Mouse (Mus musculus): ENCODE results near the gene Mertk. TPM values are rescaled to one million over a fixed set of nuclear protein-coding genes. Genes with fewer than 3 reads are reported as not detected.

Mertk gene
- polyA plus RNA-seq, 1 experiment from 2014 or later: 0.62 TPM

DNA sequence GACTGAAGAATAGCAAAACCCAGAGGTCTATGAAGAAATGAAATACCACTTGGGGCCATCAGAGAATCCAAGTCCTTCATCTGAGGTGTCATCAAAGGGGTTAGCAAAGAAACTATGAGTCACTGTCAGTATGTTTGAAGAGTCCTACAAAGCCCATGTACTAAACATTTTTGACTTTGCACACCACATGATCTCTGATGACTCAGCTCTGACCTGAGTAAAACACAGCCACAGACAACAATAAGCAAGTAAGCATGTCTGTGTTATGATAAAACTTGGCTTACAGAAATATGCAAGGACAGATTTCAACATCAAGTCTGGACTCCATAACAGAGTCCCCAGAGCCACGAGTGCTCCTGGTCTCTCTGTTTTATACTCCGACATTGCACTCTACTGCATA is 134.3 kb downstream of the Mertk start:
- no peak overlapping the region for H3K9ac ChIP-seq (ENCODE audit: low read length)
- WGBS: 95% methylated on average over 2 of the region's 2 CpGs
- H3K4me1 ChIP-seq (ENCODE audit: control insufficient read depth, insufficient read depth, low read length): no peaks in the 10 kb centered on the region
- no peak overlapping the region for H3K4me3 ChIP-seq (ENCODE audit: low read depth, low read length)
- no peaks in the 10 kb centered on the region for H3K27me3 ChIP-seq (replicated peaks; ENCODE audit: control insufficient read depth, insufficient read depth, low read length)
- no peak overlapping the region for H3K27ac ChIP-seq (ENCODE audit: low read depth, low read length)
- DNase-seq (ENCODE audit: low spot score): no peak
- H3K36me3 ChIP-seq (ENCODE audit: control insufficient read depth, insufficient read depth, low read length): peaks cover 91% of the 10 kb centered on the region
- no peak for ATAC-seq
- no peak overlapping the region for H3K4me2 ChIP-seq (ENCODE audit: low read length)
- no peaks in the 10 kb centered on the region for H3K9me3 ChIP-seq (replicated peaks; ENCODE audit: control insufficient read depth, low read length)

DNA sequence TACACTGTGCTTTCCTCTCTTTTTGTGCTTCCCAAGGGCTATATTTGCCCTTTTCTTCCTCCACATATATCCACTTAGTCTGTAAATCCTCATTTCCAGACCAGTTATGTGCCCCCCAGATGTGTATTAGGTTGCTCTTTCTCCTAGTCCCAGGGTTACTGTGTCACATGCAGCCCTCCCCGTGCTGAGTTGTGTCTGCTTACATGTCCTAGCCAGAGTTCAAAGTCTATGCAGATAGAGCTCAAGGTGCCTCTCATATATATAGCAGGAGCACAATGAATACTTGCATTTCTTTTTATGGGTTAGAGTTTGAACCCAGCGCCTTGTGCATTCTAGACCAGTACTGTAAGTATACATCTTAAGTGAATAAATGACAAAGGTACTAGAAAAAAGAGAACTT is 134.7 kb downstream of the Mertk start:
- Histone ChIP-seq H3K9me3 (replicated peaks; ENCODE audit: control insufficient read depth, low read length) (no peaks in the 10 kb centered on the region), H3K27me3 (replicated peaks; ENCODE audit: control insufficient read depth, insufficient read depth, low read length) (no peaks in the 10 kb centered on the region), H3K4me2 (ENCODE audit: low read length) (no peak overlapping the region), H3K4me3 (ENCODE audit: low read depth, low read length) (no peak overlapping the region), H3K36me3 (ENCODE audit: control insufficient read depth, insufficient read depth, low read length) (peaks cover 88% of the 10 kb centered on the region), H3K4me1 (ENCODE audit: control insufficient read depth, insufficient read depth, low read length) (no peaks in the 10 kb centered on the region), H3K9ac (ENCODE audit: low read length) (no peak overlapping the region), H3K27ac (ENCODE audit: low read depth, low read length) (no peak overlapping the region)
- DNase-seq (ENCODE audit: low spot score): no peak
- no peak for ATAC-seq
- 96% methylated on average over 2 of the region's 2 CpGs for WGBS

GRCm38 (mm10) chr2:128837531-128837930 is 138.8 kb downstream of the Mertk start:
- 95% methylated on average over 8 of the region's 8 CpGs for WGBS
- Histone ChIP-seq H3K36me3 (ENCODE audit: control insufficient read depth, insufficient read depth, low read length) (peaks cover 76% of the 10 kb centered on the region), H3K27me3 (replicated peaks; ENCODE audit: control insufficient read depth, insufficient read depth, low read length) (no peaks in the 10 kb centered on the region), H3K4me1 (ENCODE audit: control insufficient read depth, insufficient read depth, low read length) (no peaks in the 10 kb centered on the region), H3K9me3 (replicated peaks; ENCODE audit: control insufficient read depth, low read length) (no peaks in the 10 kb centered on the region), H3K27ac (ENCODE audit: low read depth, low read length) (no peak overlapping the region), H3K4me2 (ENCODE audit: low read length) (no peak overlapping the region), H3K9ac (ENCODE audit: low read length) (no peak overlapping the region), H3K4me3 (ENCODE audit: low read depth, low read length) (no peak overlapping the region)
- DNase-seq (ENCODE audit: low spot score): no peak
- no peak for ATAC-seq

DNA sequence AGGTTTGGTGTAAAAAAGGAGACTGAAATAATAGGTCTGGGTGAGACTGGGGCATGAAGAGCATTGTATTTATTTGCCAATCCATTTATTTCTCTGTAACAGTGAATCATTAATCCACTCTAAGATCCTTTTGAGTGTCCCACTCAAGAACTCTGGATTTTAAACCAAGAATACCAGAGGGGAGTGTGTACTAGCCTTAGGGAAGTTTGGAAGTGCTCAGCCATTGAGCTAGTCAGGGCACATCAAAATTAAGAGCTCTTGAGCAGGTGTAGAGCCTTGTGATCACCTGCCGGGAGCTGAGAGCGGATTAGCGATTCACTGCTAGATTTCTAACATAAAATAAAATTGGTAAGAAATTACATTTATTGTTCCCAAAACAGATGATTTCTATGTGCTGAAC is 139.9 kb downstream of the Mertk start:
- Histone ChIP-seq H3K9ac (ENCODE audit: low read length) (no peak overlapping the region), H3K4me3 (ENCODE audit: low read depth, low read length) (no peak overlapping the region), H3K27me3 (replicated peaks; ENCODE audit: control insufficient read depth, insufficient read depth, low read length) (no peaks in the 10 kb centered on the region), H3K36me3 (ENCODE audit: control insufficient read depth, insufficient read depth, low read length) (peaks cover 75% of the 10 kb centered on the region), H3K4me1 (ENCODE audit: control insufficient read depth, insufficient read depth, low read length) (no peaks in the 10 kb centered on the region), H3K4me2 (ENCODE audit: low read length) (no peak overlapping the region), H3K27ac (ENCODE audit: low read depth, low read length) (no peak overlapping the region), H3K9me3 (replicated peaks; ENCODE audit: control insufficient read depth, low read length) (no peaks in the 10 kb centered on the region)
- no peak for ATAC-seq
- WGBS: 92% methylated on average over 3 of the region's 3 CpGs
- no peak for DNase-seq (ENCODE audit: low spot score)

GRCm38 (mm10) chr2:128839501-128839900 is 140.7 kb downstream of the Mertk start:
- Histone ChIP-seq H3K4me3 (ENCODE audit: low read depth, low read length) (no peak overlapping the region), H3K9ac (ENCODE audit: low read length) (no peak overlapping the region), H3K4me1 (ENCODE audit: control insufficient read depth, insufficient read depth, low read length) (no peaks in the 10 kb centered on the region), H3K27ac (ENCODE audit: low read depth, low read length) (no peak overlapping the region), H3K9me3 (replicated peaks; ENCODE audit: control insufficient read depth, low read length) (no peaks in the 10 kb centered on the region), H3K27me3 (replicated peaks; ENCODE audit: control insufficient read depth, insufficient read depth, low read length) (no peaks in the 10 kb centered on the region), H3K4me2 (ENCODE audit: low read length) (no peak overlapping the region), H3K36me3 (ENCODE audit: control insufficient read depth, insufficient read depth, low read length) (peaks cover 71% of the 10 kb centered on the region)
- no peak for DNase-seq (ENCODE audit: low spot score)
- ATAC-seq: no peak
- WGBS: 73% methylated on average over 2 of the region's 2 CpGs

- ATAC-seq (no peak), DNase-seq (ENCODE audit: low spot score) (no peak)
- H3K9ac ChIP-seq (ENCODE audit: low read length): no peak overlapping the region
- peaks cover 64% of the 10 kb centered on the region for H3K36me3 ChIP-seq (ENCODE audit: control insufficient read depth, insufficient read depth, low read length)
- WGBS: 93% methylated on average over 8 of the region's 8 CpGs
- no peaks in the 10 kb centered on the region for H3K9me3 ChIP-seq (replicated peaks; ENCODE audit: control insufficient read depth, low read length)
- H3K4me1 ChIP-seq (ENCODE audit: control insufficient read depth, insufficient read depth, low read length): no peaks in the 10 kb centered on the region
- no peak overlapping the region for H3K27ac ChIP-seq (ENCODE audit: low read depth, low read length)
- H3K4me3 ChIP-seq (ENCODE audit: low read depth, low read length): no peak overlapping the region
- H3K4me2 ChIP-seq (ENCODE audit: low read length): no peak overlapping the region
- H3K27me3 ChIP-seq (replicated peaks; ENCODE audit: control insufficient read depth, insufficient read depth, low read length): no peaks in the 10 kb centered on the region
Measured at GRCm38 (mm10) chr2:128842437-128842836, 143.7 kb downstream of the Mertk start.

GRCm38 (mm10) chr2:128850036-128850435 is 151.3 kb downstream of the Mertk start:
- 93% methylated on average over 2 of the region's 2 CpGs for WGBS
- H3K27ac ChIP-seq (ENCODE audit: low read depth, low read length): no peak overlapping the region
- H3K36me3 ChIP-seq (ENCODE audit: control insufficient read depth, insufficient read depth, low read length): peaks cover 83% of the 10 kb centered on the region
- no peaks in the 10 kb centered on the region for H3K4me1 ChIP-seq (ENCODE audit: control insufficient read depth, insufficient read depth, low read length)
- no peak for ATAC-seq
- no peak overlapping the region for H3K9ac ChIP-seq (ENCODE audit: low read length)
- no peak overlapping the region for H3K4me3 ChIP-seq (ENCODE audit: low read depth, low read length)
- no peaks in the 10 kb centered on the region for H3K9me3 ChIP-seq (replicated peaks; ENCODE audit: control insufficient read depth, low read length)
- no peaks in the 10 kb centered on the region for H3K27me3 ChIP-seq (replicated peaks; ENCODE audit: control insufficient read depth, insufficient read depth, low read length)
- H3K4me2 ChIP-seq (ENCODE audit: low read length): no peak overlapping the region
- no peak for DNase-seq (ENCODE audit: low spot score)

Other genes with a start within 250 kb of the Mertk start
- not detected in 2 replicates for gene Spdye4c, start 107.7 kb upstream of the Mertk start, polyA plus RNA-seq (2014; fragmentation: Nextera tagmentation; extraction: Ambion mirVana)
- gene Anapc1, start 11.6 kb upstream of the Mertk start, polyA plus RNA-seq (2014; fragmentation: Nextera tagmentation; extraction: Ambion mirVana): 54.6 and 57.9 TPM in 2 replicates
- 28.0 and 36.8 TPM in 2 replicates for gene Tmem87b, start 119.2 kb downstream of the Mertk start, polyA plus RNA-seq (2014; fragmentation: Nextera tagmentation; extraction: Ambion mirVana)
- 1.5 and 2.0 TPM in 2 replicates for gene Fbln7, start 164.0 kb downstream of the Mertk start, polyA plus RNA-seq (2014; fragmentation: Nextera tagmentation; extraction: Ambion mirVana)
- gene Zc3h8, start 245.1 kb downstream of the Mertk start, polyA plus RNA-seq (2014; fragmentation: Nextera tagmentation; extraction: Ambion mirVana): 10.2 and 12.2 TPM in 2 replicates